Mouse (Mus musculus): ENCODE data around the gene Cenpn. TPM values are rescaled to one million over a fixed set of nuclear protein-coding genes. Genes with fewer than 3 reads are reported as not detected.

Cenpn gene
- polyA plus RNA-seq, 1 experiment: 1.7 TPM

DNA sequence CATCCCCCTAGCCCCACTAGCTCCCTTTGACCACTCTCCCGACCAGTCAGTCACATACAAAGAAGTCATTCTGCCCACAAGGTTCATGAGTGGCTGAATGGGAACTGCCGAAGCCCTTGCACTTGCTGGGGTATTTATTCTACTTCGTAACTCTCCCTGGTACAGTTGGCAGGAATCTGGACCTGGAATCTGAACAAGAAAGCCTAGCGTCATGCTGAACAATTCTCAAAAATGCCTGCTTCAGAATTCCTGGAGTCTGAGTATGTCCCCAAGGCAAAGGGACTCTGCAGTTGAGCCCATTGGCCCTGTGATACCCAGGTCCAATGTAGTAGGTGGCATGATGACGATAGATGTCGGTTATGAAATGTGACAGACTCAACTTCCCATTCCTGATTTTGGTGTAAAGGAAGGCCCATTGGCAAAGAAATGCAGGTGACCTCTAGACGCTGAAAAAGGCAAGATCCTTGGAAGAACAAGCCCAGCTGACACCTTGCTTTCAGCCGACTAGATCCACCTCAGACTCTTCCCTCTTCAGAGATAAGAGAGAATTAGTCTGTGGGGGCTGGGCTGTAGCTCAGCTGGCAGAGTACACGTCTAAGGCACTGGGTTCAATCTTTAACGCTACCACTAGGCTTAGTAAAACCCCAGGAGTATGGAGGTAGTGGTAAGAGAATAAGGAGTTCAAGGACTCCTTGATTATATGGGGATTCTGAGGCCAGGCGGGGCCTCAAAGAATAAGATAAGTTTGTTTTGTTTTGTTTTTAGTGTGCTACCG is 20.9 kb downstream of the Cenpn start:
- no peak for DNase-seq (ENCODE audit: extremely low spot score in 1 of 2, low spot score in 1 of 2)

DNA sequence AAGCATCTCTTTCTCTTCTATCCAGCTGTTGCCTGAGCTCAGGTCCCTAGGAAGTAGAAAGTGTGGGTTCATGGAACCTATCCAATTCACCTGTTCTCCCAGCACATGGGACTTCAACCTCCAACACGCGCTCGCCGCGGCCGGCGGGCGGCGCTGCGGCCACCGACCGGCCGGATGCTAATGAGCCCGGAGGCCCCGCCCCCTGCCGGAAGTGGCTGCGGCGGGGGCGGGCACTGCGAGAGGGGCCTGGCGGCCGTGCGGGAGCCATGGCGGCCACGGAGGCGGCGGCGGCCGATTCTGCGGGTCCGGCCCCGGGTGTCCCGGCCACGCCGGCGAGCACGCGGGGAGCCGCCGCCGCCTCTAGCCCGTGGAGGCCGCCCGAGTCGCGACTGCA is 21.6 kb downstream of the Cenpn start, which contains the start of gene Atmin:
Gene Atmin, plus strand, starts transcription at position 233 of the 394 bp plus-strand sequence.
- peak; percentile 56 to 84 for DNase-seq (ENCODE audit: extremely low spot score in 1 of 2, low spot score in 1 of 2)

DNA sequence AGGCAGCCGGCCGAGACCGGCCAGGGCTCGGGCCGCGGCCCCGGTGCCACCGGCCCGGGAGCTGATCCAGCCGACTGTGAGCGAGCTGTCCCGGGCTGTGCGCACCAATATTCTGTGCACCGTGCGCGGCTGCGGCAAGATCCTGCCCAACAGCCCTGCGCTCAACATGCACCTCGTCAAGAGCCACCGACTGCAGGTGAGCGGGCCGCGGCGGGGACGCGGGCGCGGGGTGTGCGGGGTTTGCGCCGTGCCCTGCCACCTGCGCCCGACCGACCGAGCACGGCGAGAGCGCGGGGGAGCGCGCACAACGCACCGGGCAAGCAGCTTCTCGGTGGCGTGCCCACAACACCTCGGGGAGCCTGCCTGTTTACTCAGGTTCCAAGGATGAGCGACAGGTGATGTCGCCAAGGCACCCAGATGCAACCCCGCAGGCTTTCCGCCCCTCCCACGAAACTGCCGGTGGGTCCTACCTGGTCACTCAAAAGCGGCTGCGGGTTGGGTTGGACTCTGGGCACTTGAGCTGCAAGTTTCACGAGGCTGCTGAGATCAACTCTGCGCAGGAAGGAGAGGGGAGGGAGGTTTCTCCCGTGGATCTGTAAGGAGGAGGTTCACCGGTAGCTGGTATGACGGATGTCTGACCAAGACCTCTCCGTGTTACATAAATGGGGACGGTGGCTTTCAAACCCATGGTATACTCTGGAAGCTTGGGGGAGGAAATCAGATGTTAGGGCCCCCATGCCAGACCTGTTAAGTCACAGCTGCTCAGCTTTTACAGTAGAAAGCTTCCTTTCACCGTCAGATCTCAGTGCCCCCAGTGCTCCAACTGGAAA is 22.2 kb downstream of the Cenpn start:
- DNase-seq (ENCODE audit: extremely low spot score in 1 of 2, low spot score in 1 of 2): peak; percentile 30 to 51

DNA sequence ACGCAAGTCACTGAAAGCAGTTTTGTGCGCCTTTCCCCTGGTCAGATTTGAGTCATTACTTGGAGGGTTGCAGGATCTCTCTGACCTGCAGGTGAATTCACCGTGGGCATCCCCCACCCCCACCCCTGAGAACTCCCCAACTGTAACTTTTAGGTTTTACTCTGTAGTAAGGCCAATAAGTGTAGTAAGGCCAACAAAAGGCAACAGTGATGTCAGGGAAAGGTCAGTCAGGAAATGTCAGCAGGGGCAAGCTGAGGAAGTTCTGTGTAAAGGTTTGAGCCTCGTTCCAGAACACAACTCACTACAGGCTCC is 22.8 kb downstream of the Cenpn start:
- DNase-seq (ENCODE audit: extremely low spot score in 1 of 2, low spot score in 1 of 2): no peak

DNA sequence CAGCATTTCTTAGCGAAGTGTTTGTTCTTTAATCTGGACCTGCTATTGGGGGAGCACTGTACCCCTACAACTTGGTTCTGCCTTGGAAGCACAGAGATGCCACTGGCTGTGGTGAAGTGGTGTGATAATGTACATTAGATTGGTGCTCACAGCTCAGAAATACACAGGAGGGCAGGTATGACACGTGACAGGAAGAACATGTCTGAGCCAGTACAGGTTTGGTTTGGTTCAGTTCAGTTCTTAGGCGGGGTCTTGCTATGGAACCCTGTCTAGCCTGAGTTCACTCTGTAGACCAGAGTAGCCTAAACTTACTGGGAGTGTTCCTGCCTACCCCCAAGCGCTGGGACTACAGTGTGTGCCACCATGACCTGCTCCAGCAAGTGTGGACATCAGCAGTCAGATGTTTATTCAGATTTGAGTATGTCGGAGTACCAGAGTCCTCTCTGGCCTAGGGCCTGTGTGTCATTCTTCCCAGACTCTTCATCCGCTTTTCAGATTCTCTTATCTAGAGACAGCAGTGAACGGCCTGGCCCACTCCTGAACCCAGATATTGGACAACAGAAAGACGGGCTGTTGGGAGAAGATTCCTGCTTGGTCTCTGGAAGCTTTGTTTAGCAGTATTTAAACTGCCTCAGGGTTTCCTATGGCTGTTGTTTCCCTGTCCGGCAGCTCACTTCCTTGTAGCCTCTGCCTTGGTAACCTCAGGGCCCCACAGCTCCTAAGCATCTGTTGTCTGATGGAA is 23.8 kb downstream of the Cenpn start:
- no peak for DNase-seq (ENCODE audit: extremely low spot score in 1 of 2, low spot score in 1 of 2)

DNA sequence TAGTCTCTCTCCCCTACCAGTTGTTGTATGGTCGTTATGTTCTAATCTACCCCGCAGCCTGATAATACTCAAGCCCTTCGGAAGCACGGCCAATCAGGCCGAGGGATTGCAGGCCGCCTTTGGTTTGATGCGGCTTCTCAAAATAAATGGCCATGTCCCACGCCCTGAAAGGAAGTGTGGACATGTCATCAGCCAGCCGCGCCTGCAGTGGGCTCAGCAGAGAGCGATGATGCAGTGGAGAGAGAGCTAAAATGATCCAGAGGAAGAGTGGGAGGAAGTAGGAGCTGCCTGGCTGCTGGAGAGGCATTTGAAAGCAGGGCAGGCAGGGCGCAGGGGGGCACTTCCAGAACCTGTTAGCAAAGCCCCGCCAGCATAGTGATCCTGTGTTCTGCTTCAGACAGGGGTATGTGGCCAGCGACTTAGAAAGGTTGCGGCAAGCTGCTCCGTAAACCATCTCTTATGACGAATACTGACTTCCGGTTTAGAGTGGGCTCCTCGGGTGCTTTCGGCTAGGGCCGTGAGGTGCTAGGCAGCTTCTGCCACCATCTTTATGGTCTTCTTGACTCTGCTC is 24.8 kb downstream of the Cenpn start:
- DNase-seq (ENCODE audit: extremely low spot score in 1 of 2, low spot score in 1 of 2): peak; percentile 68 to 77

DNA sequence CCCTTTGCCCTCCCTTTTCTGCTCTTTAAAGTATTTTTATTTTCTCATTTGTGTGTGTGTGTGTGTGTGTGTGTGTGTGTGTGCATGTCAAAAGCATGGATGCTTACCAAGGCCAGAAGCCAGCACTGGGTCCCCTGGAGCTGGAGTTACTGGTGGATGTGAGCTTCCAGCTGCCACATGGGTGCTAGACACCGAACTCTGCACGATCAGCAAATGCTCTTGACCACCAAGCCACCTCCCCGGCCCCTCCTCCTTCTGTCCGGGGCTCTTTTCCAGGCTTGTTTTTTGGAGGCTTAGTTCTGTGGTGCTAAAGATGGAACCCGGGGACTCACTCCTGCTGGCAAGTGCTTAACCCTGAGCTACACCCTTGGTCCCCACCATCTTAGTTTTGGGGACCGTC is 25.3 kb downstream of the Cenpn start:
- DNase-seq (ENCODE audit: extremely low spot score in 1 of 2, low spot score in 1 of 2): no peak

DNA sequence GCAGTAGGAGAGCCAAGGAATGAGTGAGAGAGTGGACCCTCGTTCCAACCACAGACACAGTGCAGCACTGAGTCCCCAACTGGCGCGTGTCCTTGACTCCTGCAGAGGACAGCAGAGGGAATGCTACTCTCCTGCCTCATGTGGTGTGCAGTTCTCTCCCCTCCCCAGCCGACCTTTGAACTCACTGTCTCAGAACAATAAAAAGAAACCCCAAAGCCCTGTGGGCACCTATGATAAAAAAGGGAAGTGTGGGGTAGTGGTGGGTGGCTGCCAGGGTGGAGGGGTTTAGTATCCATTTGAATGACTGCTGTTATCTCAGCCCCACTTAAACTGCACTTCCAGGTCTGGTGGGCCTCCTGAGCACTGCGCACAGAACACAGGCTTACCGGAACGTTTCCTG is 26.1 kb downstream of the Cenpn start:
- no peak for DNase-seq (ENCODE audit: extremely low spot score in 1 of 2, low spot score in 1 of 2)

DNA sequence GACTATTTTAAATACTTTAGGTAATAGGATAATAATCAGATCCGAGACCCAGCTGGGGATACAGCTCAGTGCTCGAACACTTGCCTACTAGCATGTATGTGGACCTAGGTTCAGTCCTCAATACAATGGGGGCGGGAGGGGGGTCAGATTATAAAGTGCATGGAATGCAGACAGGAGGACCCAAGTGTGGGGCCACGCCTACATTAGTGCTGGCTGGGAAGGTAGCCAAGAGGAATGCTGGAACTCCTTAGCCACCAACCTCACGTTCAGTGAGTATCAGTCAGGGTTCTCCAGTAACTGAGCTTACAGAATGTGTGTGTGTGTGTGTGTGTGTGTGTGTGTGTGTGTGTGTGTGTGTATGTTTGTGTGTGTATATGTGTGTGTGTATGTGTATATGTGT is 29.8 kb downstream of the Cenpn start:
- no peak for DNase-seq (ENCODE audit: extremely low spot score in 1 of 2, low spot score in 1 of 2)

DNA sequence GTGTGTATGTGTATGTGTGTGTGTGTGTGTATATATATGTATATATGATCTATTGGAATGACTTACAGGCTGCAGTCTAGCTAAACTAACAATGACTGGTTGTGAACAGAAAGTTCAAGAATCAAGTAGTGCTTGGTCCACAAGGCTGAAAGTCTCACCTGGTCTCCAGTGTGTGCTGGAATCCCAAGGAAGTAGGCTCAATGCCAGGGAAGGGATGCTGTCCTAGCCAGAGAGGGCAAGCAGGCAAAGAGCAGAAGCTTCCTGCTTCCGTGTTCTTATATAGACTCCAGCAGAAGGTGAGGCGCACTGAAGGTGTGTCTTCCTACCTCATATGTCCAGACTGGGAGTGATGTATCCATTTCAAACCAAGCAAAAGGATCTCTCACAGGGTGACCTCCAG is 30.2 kb downstream of the Cenpn start:
- no peak for DNase-seq (ENCODE audit: extremely low spot score in 1 of 2, low spot score in 1 of 2)

DNA sequence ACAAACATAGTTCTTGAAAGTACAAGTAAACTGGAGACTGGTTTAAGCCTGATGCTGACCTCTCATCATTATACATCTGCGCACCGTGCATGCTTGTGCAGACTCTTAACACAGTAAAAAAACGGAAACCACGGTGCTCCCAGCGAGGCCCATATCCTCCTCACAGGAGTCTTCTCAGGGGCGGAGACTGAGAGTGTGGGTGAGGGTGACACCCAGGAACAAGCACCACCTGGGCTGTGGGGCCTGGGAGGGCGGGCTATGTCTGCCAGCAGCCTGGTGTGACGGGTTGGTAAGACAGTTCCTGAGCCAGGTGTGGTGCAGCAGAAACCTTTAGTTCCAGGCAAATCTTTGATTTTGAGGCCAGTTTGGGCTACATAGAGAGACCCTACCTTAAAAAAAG is 30.9 kb downstream of the Cenpn start:
- no peak for DNase-seq (ENCODE audit: extremely low spot score in 1 of 2, low spot score in 1 of 2)

DNA sequence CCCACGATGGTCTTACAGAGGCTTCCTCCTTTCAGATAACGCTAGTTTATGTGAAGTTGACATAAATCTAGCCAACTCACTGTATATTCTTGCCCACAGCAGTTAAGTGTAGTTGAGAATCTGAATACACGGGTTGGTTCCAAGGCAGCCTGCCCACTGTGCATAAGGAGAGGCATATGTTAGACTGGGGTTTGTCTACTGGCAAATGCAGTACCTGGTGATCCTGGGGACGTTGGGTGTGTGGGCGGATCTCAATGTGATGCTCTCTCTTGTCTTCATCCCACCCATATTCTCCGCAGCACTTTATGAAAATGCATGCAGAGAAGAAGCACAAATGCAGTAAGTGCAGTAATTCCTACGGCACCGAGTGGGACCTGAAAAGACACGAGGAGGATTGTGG is 32.9 kb downstream of the Cenpn start:
- DNase-seq (ENCODE audit: extremely low spot score in 1 of 2, low spot score in 1 of 2): peak; percentile 90 to 92

DNA sequence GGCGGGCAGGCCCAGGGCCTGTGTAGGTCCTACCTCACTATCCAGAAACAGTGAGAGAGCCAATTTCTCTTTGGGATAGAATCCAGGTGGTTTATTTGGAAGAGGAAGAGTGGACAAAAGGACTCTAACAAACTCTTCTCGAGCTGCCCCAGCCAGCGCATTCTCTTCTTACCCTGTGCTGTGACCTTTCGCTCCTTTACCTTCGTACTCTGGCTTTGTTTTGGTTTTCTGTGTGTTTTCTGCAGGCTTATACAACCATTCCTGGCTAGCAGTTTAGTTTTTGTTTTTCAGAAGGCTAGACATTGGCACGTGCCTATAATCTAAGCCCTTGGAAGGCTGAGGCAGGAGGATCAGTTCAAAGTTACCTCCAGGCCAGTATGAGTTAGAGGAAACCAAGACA is 48.0 kb downstream of the Cenpn start:
- no peak for DNase-seq (ENCODE audit: extremely low spot score in 1 of 2, low spot score in 1 of 2)

DNA sequence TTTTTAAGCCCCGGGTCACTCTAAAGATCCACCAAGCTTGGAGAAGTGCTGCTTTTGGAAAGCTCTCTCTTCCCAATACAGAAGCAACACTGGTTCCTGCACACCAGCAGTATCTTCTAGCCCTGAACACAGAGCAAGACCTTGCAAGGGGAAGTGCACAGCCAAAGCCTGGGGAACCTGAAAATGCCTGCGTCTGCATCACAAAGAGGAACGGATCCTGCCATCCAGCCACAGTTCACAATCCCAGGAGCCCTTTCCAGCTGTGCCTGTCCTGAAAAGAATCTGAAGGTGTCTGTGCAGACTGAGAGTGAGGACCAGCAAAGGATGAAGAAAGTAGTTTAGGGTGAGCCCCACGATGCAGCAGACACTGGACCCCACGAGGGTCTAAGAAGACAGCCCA is 53.5 kb downstream of the Cenpn start:
- DNase-seq (ENCODE audit: extremely low spot score in 1 of 2, low spot score in 1 of 2): no peak

DNA sequence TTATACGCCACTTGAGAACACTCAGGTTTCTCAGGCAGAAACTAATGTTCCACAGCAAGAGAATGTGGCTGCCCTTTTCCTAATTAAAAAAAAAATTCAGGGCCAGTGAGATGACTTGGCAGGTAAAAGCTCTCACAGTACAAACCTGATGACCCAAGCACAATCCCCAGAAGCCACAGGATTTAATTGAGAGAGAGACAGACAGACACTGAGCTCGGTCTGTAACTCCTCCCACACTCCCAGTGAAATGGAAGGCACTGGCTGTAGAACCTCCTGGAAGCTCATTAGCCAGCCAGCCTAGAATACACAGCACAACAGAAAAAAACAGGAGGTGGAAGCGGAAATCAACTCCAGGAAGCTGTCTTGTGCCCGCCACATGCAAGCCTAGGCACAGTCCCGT is 54.1 kb downstream of the Cenpn start:
- DNase-seq (ENCODE audit: extremely low spot score in 1 of 2, low spot score in 1 of 2): no peak

DNA sequence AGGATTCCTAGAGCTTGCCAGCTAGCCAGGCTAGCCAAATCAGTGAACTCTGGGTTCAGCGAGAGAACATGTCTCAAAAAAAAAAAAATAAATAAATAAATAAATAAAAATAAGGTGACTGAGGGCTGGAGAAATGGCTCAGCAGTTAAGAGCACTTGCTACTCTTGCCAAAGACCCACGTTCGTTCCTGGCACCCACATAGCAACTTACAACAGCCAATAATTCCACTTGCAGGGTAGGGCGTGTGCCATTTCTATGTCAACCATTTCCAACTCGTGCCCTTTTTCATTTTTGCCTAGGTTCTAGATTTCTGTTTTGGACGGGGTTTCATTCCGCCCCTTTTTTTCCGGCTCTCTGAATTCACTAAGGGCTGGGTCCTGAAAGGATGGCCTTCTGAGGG is 56.5 kb downstream of the Cenpn start:
- no peak for DNase-seq (ENCODE audit: extremely low spot score in 1 of 2, low spot score in 1 of 2)

DNA sequence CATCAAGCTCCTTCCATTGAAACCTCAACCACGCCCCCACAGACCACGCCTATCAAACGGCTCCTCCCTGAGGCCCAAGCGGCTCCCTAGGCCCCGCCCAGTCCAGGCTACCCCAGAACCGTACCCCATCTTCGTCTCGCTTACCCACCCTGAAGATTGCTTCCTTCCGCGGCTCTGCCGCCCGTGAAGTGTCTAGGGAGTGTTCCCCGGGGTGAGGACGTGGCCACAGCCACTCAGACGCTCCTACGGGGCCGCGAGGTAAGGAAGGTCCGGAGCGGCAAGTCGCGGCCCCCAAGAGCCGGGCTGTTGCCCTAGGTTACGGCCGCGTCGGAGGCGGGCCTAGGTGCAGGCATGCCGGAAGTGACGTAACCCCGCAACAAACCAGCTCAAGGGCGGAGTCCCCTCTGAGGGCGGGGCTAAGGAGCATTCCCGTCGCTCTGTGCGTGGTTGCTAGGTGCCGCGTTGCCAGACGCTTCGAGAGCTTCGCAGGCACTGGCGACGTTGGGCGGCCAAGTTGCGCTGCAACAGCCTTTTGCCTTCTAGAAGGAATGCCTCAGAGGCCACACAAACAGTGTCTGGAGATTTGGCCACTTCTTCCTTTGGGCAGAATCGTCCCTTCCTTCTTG is 57.2 kb downstream of the Cenpn start, which contains the start of gene 1700030J22Rik:
Gene 1700030J22Rik, minus strand, starts transcription at position 329 of the 626 bp plus-strand sequence.
- peak; percentile 96 to 98 for DNase-seq (ENCODE audit: extremely low spot score in 1 of 2, low spot score in 1 of 2)

DNA sequence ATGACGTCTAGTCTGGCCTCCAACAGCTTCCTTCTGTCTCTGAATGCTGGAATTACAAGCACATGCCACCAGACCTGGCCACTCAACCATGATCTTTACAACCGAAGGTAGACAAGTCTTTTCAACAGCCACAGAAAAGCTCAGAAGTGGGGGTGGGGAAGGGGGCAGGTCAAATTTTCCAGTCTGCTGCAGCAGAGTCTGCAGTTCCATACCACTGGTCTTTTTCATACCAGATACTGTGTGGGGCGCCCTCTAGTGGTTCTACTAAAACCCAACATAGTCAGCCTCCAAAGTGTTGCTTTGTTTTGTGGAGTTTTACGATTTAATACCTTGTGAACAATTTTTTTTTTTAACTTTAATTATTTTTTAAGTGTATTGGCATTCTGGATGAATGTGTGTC is 58.6 kb downstream of the Cenpn start:
- peak in 1 of 2 experiments; percentile 83 for DNase-seq (ENCODE audit: extremely low spot score in 1 of 2, low spot score in 1 of 2)

DNA sequence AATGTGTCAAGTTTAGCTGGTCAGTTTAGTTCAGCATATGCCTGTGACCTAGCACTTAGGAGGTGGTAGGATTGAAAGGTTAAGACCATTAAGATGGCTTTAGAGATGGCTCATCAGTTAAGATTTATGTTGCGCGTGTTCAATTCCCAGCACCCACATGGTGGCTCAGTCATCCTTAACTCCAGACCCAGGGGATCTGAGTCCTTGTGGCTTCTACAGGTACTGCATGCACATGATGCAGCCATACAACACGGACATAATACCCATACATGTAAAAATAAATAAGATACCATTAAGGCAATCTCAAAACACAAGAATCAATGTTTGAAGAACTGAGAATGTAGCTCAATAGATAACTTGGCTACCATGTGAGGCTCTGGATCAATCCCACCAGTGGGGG is 68.3 kb downstream of the Cenpn start:
- DNase-seq (ENCODE audit: extremely low spot score in 1 of 2, low spot score in 1 of 2): no peak

All from frontal cortex, adult 2 months (tissue).